Mouse (Mus musculus) olfactory bulb, adult 2 months (tissue): ENCODE data around the gene Spg21. TPM values are rescaled to one million over a fixed set of nuclear protein-coding genes. Genes with fewer than 3 reads are reported as not detected.

Experiments used
- H3K27ac ChIP-seq: fragments of 200-500 bp; 2 replicates; pipeline ENCODE4 v1.5.1; 2012; ENCODE audit warnings: low read depth, low read length; ENCODE audit not compliant: insufficient read depth
- H3K4me1 ChIP-seq: fragments of 200-500 bp; 2 replicates; pipeline ENCODE4 v1.6.1; 2012; ENCODE audit warnings: low read length; ENCODE audit not compliant: control insufficient read depth, insufficient read depth
- H3K4me3 ChIP-seq: fragments of 200-500 bp; 2 replicates; pipeline ENCODE4 v1.5.1; 2012; ENCODE audit warnings: mild to moderate bottlenecking, low read depth, low read length, moderate library complexity; ENCODE audit not compliant: insufficient read depth
- CTCF ChIP-seq: fragments of 200-500 bp; IDR thresholded peaks from 2 replicates; pipeline ENCODE4 v1.5.1; 2012; ENCODE audit warnings: low read depth, mild to moderate bottlenecking, low read length, moderate library complexity; ENCODE audit not compliant: insufficient read depth
- POLR2A ChIP-seq: fragments of 200-500 bp; IDR thresholded peaks from 2 replicates; pipeline ENCODE4 v1.6.1; 2012; ENCODE audit warnings: mild to moderate bottlenecking, low read depth, low read length, moderate library complexity; ENCODE audit not compliant: insufficient read depth
- WGBS: fragments of 180-500 bp; shearing (Covaris S2); methylation state at CpG from one replicate; pipeline ENCODE4 v1.1.7; 2018; 5-methylcytosine and 5-hydroxymethylcytosine counted together
- polyA plus RNA-seq: library from polyadenylated mRNA; stranded (reverse); fragments of >200 nt; gene quantifications from 2 replicates; pipeline ENCODE4 v1.2.4, GENCODE M21; 2012; ENCODE audit warnings: low replicate concordance; ENCODE audit not compliant: missing spikeins, insufficient read depth, insufficient read length

Gene Spg21
- polyA plus RNA-seq, 1 experiment: not detected

DNA sequence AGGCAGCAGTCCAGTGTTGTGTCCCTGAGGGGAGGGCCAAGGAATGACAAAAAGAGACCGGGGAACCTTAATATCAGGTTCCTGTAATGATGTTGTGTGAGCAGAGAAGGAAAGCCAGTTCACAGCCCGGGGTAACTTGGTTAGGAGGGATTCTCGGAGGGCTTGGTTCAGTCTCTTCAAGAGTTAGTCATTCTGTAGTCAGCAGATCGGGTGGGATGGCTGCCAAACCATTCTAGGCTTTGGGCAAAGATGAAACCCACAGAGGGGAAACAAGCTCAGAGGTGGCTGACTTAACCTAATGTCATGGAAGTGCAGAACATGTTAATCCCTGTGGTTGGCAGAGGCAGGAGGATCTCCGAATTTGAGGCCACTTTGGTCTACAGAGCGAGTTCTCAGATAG is 3.4 kb downstream of the Spg21 start:
- Histone ChIP-seq H3K27ac (no peak overlapping the region), H3K4me3 (no peak overlapping the region), H3K4me1 (peaks cover 5% of the 10 kb centered on the region; the same call in 1 of the 2 replicates)
- no peak for TF ChIP-seq POLR2A
- no peak for TF ChIP-seq CTCF
- WGBS: 76% methylated on average over 6 of the region's 6 CpGs

DNA sequence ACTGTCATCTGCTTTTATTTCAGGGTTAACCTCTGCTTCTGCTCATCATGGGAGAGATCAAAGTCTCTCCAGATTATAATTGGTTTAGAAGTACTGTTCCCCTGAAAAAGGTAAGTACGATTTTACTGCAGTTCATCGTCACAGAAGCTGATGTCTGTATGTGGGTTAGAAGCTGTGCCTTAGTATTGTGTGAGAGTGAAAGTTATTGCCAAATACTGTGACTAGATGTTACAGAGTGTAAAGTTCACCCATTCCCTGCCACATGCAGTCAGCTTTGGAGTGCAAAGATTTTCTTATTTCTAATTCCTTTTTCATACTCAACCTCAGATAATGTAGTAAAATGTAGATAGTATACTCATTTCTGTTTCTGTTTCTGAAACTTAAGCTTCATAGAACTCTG is 4.5 kb downstream of the Spg21 start:
- H3K27ac ChIP-seq: no peak overlapping the region
- H3K4me3 ChIP-seq: no peak overlapping the region
- no peak for TF ChIP-seq POLR2A
- TF ChIP-seq CTCF: no peak
- WGBS: 95% methylated on average over 2 of the region's 2 CpGs
- H3K4me1 ChIP-seq: peaks cover 2% of the 10 kb centered on the region; the same call in 1 of the 2 replicates

DNA sequence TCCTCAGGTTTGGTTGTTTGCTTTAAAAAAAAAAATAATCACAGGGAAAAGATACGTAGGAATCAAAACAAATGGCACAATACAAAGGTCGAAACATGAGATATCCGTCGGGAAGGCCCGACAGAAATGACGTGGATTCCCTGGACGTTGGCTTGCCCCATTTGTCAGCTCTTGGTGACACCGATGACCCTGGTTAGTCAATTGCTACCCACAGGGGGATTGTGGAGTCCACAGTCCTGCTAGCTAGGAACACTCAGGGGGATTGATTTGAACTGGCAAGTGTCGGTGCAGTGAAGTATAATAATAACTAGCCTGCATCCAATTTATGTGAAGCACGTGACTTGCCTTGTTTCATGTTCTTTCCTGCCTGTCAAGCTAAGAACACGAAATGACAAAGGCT is 6.9 kb downstream of the Spg21 start:
- H3K27ac ChIP-seq: no peak overlapping the region
- TF ChIP-seq CTCF (no peak), POLR2A (no peak)
- H3K4me1 ChIP-seq: no peaks in the 10 kb centered on the region
- 75% methylated on average over 11 of the region's 11 CpGs for WGBS
- H3K4me3 ChIP-seq: no peak overlapping the region

DNA sequence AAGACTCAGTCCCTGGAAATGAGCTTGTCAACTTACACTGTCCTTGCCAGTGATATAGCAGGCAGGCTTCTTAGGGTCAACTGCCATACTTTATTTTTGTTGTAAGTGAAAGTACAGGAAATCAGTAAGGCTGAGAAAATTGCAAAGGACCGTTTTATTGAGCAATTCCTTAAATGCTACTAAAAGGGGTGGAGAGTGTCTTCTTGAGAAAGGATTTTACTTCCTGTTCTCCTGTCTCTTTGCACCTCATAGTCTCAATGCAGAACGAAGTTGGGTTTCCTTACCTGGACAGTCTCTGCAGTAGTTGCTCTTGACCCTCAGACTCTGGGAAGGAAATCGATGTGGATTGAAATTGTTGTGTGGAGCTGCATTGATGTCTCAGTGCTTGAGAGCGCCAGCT is 12.0 kb downstream of the Spg21 start:
- Histone ChIP-seq H3K4me3 (no peak overlapping the region), H3K27ac (no peak overlapping the region), H3K4me1 (no peaks in the 10 kb centered on the region)
- TF ChIP-seq POLR2A (no peak), CTCF (no peak)
- WGBS: 88% methylated on average over 4 of the region's 4 CpGs

DNA sequence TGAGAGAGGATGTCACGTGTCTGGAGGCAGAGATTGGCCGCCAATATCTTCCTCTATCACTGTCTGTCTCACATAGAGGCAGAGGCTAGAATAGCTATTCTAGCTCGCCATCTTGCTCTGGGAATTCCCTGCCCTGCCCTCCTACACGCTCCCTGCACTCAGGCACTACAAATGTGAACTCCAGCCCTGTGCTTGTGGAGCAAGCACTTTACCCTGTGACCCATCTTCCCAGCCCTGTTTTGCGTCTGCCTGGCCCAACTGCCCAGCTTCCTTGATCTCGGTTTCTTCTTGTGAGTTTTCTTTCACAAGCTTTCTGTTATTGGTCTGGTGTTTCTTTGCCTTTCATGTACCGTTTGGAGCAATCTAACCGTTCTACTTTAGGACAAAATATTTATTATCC is 18.4 kb downstream of the Spg21 start:
- Histone ChIP-seq H3K4me3 (no peak overlapping the region), H3K4me1 (no peaks in the 10 kb centered on the region), H3K27ac (no peak overlapping the region)
- TF ChIP-seq POLR2A (no peak), CTCF (no peak)
- WGBS: 87% methylated on average over 8 of the region's 8 CpGs

DNA sequence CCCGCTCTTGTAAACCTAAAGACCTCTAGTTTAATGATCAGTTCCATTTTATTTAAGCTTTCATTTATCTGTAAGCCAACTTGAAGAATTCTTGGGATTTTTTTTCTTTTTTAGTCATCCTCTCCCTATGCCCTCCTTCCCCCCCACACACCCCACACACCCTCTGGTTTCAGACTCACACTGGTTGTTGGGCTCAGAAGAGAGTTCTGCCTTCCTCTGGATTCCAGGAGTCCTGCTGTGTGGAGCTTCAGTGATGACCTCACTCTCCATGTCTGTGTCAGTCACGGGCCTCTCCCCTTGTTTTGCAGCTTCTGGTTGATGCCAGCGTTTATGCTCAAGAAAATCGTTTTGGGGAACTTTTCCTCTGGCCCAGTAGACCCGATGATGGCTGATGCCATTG is 19.3 kb downstream of the Spg21 start:
- H3K4me1 ChIP-seq: no peaks in the 10 kb centered on the region
- H3K4me3 ChIP-seq: no peak overlapping the region
- TF ChIP-seq CTCF: no peak
- TF ChIP-seq POLR2A: no peak
- no peak overlapping the region for H3K27ac ChIP-seq
- WGBS: 86% methylated on average over 5 of the region's 5 CpGs

DNA sequence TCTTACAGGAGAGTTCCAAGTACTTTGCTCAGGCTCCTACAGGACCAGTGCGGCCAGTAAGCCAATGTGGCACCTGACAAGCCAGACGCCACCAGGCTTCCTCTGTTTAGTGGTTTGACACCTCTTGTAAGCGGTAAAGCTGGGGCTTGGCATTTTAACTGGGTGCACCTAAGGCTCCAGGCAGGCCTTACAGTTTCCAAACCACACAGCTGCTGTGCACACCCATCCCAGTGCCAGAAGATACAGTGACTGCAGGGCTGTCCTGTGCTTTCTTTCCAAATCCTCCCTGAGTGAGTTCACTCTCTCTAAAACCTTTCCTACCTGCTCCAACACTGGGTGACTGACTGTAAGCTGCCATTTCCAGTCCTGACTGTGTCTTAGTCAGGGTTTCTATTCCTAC is 30.7 kb downstream of the Spg21 start:
- no peak overlapping the region for H3K27ac ChIP-seq
- H3K4me1 ChIP-seq: no peaks in the 10 kb centered on the region
- no peak overlapping the region for H3K4me3 ChIP-seq
- 97% methylated on average over 3 of the region's 3 CpGs for WGBS
- TF ChIP-seq POLR2A (no peak), CTCF (no peak)

DNA sequence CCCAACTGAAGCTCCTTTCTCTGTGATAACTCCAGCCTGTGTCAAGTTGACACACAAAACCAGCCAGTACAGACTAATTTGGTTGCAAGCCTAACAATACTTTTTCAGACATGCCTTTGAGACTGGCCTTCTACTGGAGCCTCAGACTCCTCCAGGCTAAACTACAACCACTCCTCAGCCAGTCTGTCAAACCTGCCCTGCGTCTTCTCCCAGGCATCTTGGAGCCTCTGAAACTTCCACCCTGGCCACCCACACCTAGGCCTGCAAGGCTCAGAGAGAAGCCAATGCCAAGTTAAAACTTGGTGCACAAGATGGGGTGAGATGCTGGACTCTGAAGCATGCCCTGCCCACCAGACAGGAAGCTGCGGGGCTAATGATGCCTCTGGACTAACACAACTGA is 31.6 kb downstream of the Spg21 start:
- H3K27ac ChIP-seq: no peak overlapping the region
- WGBS: 92% methylated on average over 2 of the region's 2 CpGs
- TF ChIP-seq CTCF (no peak), POLR2A (no peak)

DNA sequence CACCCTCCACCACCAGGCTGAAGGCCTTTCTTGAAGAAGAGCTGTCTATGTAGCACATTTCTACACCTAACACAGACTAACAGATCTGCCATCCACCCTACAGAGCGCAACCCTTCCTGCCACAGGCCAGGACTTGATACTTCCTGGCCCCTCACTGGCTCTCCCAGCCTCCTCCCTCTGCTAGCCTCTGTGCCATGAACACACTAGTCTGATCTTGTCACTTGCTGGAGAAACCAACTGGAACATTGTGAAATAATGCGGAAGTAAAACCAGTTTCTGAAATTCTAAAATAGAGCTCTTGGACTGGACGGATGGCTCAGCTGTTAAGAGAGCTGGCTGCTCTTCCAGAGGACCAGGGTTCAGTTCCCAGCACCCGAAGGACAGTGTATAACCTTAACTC is 32.1 kb downstream of the Spg21 start:
- TF ChIP-seq CTCF (no peak), POLR2A (no peak)
- H3K4me3 ChIP-seq: no peak overlapping the region
- WGBS: 96% methylated on average over 4 of the region's 4 CpGs

More for the DNA sequence above, 31.6 kb downstream of the Spg21 start:
- Histone ChIP-seq H3K4me3 (no peak overlapping the region), H3K4me1 (no peaks in the 10 kb centered on the region)

DNA sequence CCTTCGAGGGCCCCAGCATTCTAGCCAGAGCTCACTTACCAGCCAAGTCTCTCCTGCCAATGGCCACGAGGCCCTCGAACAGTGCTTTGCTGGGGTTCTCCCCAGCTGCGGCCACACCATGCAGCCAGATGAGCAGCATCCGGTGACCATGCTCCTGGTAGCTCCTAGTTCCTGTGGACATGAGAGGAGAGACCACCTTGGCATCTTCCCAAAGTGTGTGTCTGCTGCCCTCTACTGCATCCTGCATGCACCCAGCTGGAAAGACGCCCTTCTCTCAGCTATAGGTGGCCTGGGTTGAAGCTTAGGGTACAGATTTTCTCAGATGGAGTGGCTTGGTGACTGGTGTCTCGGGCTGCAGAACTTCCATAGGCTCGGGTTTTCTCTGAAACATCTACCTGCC is 41.4 kb downstream of the Spg21 start:
- Histone ChIP-seq H3K4me1 (peaks cover 6% of the 10 kb centered on the region), H3K27ac (no peak overlapping the region), H3K4me3 (no peak overlapping the region)
- no peak for TF ChIP-seq POLR2A
- WGBS: 51% methylated on average over 8 of the region's 8 CpGs

More for the DNA sequence above, 32.1 kb downstream of the Spg21 start:
- H3K4me1 ChIP-seq: no peaks in the 10 kb centered on the region
- H3K27ac ChIP-seq: no peak overlapping the region

DNA sequence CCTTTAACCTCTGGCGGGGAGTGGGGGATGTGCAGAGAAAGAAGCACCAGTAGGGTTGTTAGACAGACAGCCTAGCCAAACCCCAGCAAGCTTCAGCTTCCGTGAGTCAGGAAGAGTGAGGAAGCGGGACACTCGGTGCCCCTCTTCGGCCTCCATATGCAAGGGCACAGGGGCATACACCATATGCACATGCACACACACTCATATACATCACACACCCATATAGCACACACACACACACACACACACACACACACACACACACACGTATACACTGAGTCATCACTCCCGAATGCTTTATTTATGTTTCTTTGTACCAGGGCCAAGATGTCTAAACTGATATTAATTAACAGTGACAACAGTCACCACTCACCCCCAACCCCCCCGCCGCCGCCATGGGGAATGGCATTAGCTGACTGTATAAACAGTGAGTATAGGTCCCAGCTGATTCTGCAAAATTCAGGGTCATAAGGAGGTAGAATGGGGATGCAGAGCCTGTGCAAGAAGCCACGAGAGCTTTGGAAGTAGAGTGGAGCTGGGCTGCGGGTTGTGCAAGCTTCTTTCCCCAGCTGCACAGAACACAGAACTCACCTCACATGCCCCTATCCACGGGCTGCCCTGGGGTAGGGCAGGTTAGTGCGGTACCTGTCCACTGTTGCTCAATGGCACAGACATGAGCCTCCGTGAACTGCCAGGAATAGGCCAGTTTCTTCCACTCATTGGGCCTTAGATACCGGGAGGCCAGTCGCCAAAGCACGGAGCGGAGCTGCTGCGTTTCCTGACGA is 42.2 kb downstream of the Spg21 start:
- Histone ChIP-seq H3K4me1 (peaks cover 6% of the 10 kb centered on the region), H3K27ac (no peak overlapping the region), H3K4me3 (no peak overlapping the region)
- TF ChIP-seq CTCF (no peak), POLR2A (no peak)
- WGBS: 79% methylated on average over 21 of the region's 21 CpGs
